Mouse (Mus musculus) lung, adult 2 months (tissue): ENCODE results near the gene Tas2r140.

Experiments
- CTCF ChIP-seq: fragments of 200-500 bp; IDR thresholded peaks from 2 replicates; pipeline ENCODE4 v1.5.1; 2011; ENCODE audit warnings: mild to moderate bottlenecking, low read length, control low read depth; ENCODE audit not compliant: insufficient read depth
- POLR2A ChIP-seq: fragments of 200-500 bp; IDR thresholded peaks from 2 replicates; pipeline ENCODE4 v1.6.1; 2011; ENCODE audit warnings: low read depth, mild to moderate bottlenecking, control low read depth, low read length, borderline replicate concordance; ENCODE audit errors: extremely low read depth

DNA sequence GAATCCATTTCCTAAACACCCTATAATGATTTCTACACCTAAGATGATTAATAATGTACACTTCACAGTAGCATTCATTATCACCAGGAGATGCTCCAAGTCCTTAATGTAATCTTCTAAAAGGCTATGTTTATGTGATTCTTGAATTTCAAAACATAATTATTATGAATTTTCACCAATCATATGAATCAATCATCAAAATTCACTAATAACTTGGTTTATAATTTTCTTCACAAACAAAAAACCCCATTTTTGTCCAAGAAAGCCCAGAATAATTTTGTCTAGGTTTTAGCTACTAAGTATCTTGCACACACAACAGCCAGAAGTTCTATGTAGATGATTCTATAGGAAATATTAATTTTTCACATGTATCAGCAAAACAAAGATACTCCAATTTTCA, at the start of gene Tas2r140:
- no peak for TF ChIP-seq CTCF
- no peak for TF ChIP-seq POLR2A
